ENCODE assay signal across 17 mouse cellular contexts in genomic region chr9:97527276-97527675, GRCm38 (mm10).
A peak's percentile ranks its signal among the peaks of the same experiment; 100 is the strongest.
DNase-seq lines count a peak whose midpoint lies in the region; ATAC-seq lines count a peak whose summit lies in the region.
"Had no signal": no experiment of that assay in that cellular context is flagged by ENCODE, and none has a peak within 500 bp of the region (broad histone marks: within the 10 kb centered on the region; RNA-seq: fewer than 3 reads in every experiment).

No protein-coding gene starts in this region.

- no peak overlapping the region for H3K9ac ChIP-seq in hindbrain, embryonic 15.5 days
- H3K9ac ChIP-seq in hindbrain, embryonic 16.5 days (ENCODE audit: low read depth, low read length), result no peak overlapping the region
- H3K9ac ChIP-seq: hindbrain, embryonic 13.5 days; liver, embryonic 15.5 days; neural tube, embryonic 13.5 days; stomach, embryonic 15.5 days had no signal

- no peak overlapping the region for H3K4me3 ChIP-seq in hindbrain, embryonic 15.5 days
- no peak overlapping the region for H3K4me3 ChIP-seq in hindbrain, embryonic 16.5 days (ENCODE audit: low read length)
- H3K4me3 ChIP-seq: heart, adult 2 months; hindbrain, embryonic 13.5 days; layer of hippocampus, adult 2 months; liver, embryonic 15.5 days; neural tube, embryonic 13.5 days; stomach, embryonic 15.5 days had no signal

- no peaks in the 10 kb centered on the region for H3K4me1 ChIP-seq in hindbrain, embryonic 15.5 days (replicated peaks)
- no peaks in the 10 kb centered on the region for H3K4me1 ChIP-seq in hindbrain, embryonic 16.5 days (ENCODE audit: control insufficient read depth, insufficient read depth, low read depth, low read length)
- H3K4me1 ChIP-seq: hindbrain, embryonic 13.5 days; liver, embryonic 15.5 days; neural tube, embryonic 13.5 days; stomach, embryonic 15.5 days had no signal

- ATAC-seq in cerebellum, adult (ENCODE audit: insufficient number of reproducible peaks, low FRiP score, low TSS enrichment), result no peak
- 0 out of 2 replicates have a peak, but pooled peaks have one; percentile 23 for ATAC-seq in hindbrain, embryonic 15.5 days (ENCODE audit: low FRiP score, low read depth)
- ATAC-seq in hindbrain, embryonic 16.5 days, result no peak
- ATAC-seq: forebrain, embryonic 16.5 days had no signal

- H3K4me2 ChIP-seq in hindbrain, embryonic 15.5 days, result no peak overlapping the region
- H3K4me2 ChIP-seq in hindbrain, embryonic 16.5 days (ENCODE audit: low read length), result no peak overlapping the region
- H3K4me2 ChIP-seq: hindbrain, embryonic 13.5 days; liver, embryonic 15.5 days; neural tube, embryonic 13.5 days; stomach, embryonic 15.5 days had no signal

- 97% methylated on average over 1 of the region's 1 CpGs for WGBS in hindbrain, embryonic 15.5 days
- 87% methylated on average over 1 of the region's 1 CpGs for WGBS in hindbrain, embryonic 16.5 days

- no peaks in the 10 kb centered on the region for H3K36me3 ChIP-seq in hindbrain, embryonic 15.5 days
- H3K36me3 ChIP-seq in hindbrain, embryonic 16.5 days (ENCODE audit: control insufficient read depth, insufficient read depth, low read length), result no peaks in the 10 kb centered on the region
- H3K36me3 ChIP-seq: hindbrain, embryonic 13.5 days; liver, embryonic 15.5 days; neural tube, embryonic 13.5 days; stomach, embryonic 15.5 days had no signal

- no peak overlapping the region for H3K27ac ChIP-seq in hindbrain, embryonic 15.5 days (replicated peaks)
- H3K27ac ChIP-seq in hindbrain, embryonic 16.5 days (ENCODE audit: low read depth, low read length), result no peak overlapping the region
- H3K27ac ChIP-seq: heart, adult 2 months; hindbrain, embryonic 13.5 days; layer of hippocampus, adult 2 months; liver, embryonic 15.5 days; neural tube, embryonic 13.5 days; stomach, embryonic 15.5 days had no signal

- peak; percentile 14 for DNase-seq in cerebellum, adult 9-11 months
- DNase-seq in urinary bladder, postnatal 14 days (ENCODE audit: low spot score), result peak; percentile 9
- no peak for DNase-seq in urinary bladder, adult 2 months (ENCODE audit: low spot score)
- DNase-seq in frontal cortex, postnatal 36 days (ENCODE audit: low spot score in 2 of 2), result no peak
- DNase-seq in retina, embryonic 14.5 days (ENCODE audit: low spot score), result no peak
- DNase-seq: lung, postnatal 10 days; spleen, adult 18-20 months had no signal

- no peaks in the 10 kb centered on the region for H3K27me3 ChIP-seq in hindbrain, embryonic 15.5 days
- no peaks in the 10 kb centered on the region for H3K27me3 ChIP-seq in hindbrain, embryonic 16.5 days (replicated peaks; ENCODE audit: control insufficient read depth, insufficient read depth, low read length)
- H3K27me3 ChIP-seq: hindbrain, embryonic 13.5 days; liver, embryonic 15.5 days; neural tube, embryonic 13.5 days; stomach, embryonic 15.5 days had no signal

- no peaks in the 10 kb centered on the region for H3K9me3 ChIP-seq in hindbrain, embryonic 15.5 days
- no peaks in the 10 kb centered on the region for H3K9me3 ChIP-seq in hindbrain, embryonic 16.5 days (ENCODE audit: control insufficient read depth, low read length)
- H3K9me3 ChIP-seq: hindbrain, embryonic 13.5 days; liver, embryonic 15.5 days; neural tube, embryonic 13.5 days; stomach, embryonic 15.5 days had no signal

Comparison
In these comparisons a context has a peak if more than half of its experiments do, and no peak if none do; other contexts are left out.
1. DNase-seq: peak in cerebellum, adult 9-11 months (single experiment) and urinary bladder, postnatal 14 days (single experiment); none in urinary bladder, adult 2 months (single experiment), frontal cortex, postnatal 36 days (0 of 2) and retina, embryonic 14.5 days (single experiment).